Mouse (Mus musculus) MN1 (cell line): ENCODE measurements around the gene Gtf2a2.
"Not testable (repeated sequence)": the region's sequence is repeated elsewhere in the genome, so short reads cannot be mapped to it uniquely, and the experiment has no call there.

ENCODE experiments used
- DNase-seq: peaks from one replicate; pipeline ENCODE4 v3.0.0-alpha.2; 2016; ENCODE audit warnings: low spot score

Gtf2a2 gene

DNA sequence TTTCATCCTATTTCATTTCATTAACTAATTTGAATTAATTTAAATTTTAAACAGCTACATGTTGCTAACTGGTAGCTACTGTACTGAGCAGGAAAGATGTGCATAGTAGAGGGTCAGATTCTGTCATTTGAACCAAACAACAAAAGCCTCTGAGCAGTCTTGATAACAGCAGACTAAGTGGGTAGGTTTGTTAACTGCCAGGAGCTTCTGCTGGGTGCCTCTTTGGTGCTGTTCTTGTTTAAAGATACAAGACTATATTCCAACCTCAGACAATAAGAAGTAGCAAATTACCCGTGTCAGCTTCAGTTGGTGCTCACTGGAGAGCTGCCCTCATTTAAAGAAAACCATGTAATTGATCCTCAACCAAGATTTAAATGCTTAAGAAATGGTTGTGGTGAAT, 9.3 kb downstream of the Gtf2a2 start:
- DNase-seq, result no peak

GRCm38 (mm10) chr9:70022083-70022482, 9.7 kb downstream of the Gtf2a2 start:
- no peak for DNase-seq

DNA sequence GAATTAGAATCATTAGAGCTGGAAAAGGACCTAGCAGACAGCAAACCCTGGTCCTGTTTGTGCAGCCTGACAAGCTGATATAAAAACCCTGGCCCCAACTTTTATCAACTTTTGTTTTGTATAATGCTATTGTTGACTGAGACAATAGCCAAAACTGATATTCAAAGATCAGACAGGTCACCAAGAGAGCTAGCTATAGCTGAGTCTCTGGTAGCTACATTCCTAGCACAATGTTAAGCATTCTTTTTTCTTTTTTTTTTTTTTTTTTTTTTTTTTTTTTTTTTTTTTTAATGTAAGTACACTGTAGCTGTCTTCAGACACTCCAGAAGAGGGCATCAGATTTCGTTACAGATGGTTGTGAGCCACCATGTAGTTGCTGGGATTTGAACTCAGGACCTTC, 11.3 kb downstream of the Gtf2a2 start:
- not testable (repeated sequence) for DNase-seq

DNA sequence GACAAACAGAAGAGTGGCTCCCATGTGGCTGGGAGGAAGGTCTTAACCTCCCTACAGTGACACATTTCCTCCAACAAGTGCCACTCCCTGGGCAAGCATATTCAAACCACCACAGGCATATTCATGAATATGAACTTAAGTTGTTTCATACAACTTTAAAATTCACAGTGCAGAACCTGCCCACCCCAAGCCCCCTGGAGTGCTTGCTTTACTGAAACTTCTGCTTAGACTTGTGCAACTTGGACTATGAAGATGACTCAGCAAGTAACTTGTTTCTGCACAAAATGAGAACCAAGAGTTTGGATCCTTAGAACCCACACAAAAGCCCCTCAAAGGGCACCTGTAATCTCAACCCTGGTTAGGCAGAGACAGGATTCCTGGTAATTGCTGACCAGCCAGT, 12.3 kb downstream of the Gtf2a2 start:
- no peak for DNase-seq

DNA sequence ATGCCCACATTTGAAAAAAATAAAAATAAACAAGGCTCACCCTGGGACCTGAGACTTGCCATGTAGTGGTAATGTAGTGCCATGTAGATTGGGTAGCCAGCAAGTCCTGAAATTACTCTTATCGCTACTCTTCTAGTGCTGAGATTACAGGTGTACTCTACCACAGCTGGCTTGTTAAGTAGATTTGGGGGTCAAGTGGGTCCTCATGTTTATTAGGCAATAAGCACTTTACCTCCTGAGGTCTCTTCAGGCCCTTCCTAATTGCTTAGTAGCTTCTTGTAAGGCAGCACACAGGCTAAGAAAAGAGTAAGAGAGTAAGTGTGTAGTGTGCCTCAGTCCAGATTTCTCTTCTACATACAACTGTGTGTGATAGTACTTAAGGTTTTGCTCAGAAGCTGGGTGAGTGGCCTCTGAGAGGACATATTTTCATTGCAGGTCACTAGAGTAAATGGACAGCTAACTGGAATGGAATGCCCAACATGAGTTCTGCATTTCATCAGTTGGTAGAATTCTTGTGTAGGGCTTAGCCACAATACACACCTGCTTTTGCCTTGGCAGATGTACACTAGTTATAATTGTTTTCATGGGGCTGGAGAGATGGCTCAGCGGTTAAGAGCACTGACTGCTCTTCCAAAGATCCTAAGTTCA, 13.1 kb downstream of the Gtf2a2 start:
- DNase-seq, result no peak

GRCm38 (mm10) chr9:70032167-70032566, 19.8 kb downstream of the Gtf2a2 start:
- no peak for DNase-seq

- no peak for DNase-seq
Measured at GRCm38 (mm10) chr9:70033056-70033455, 20.7 kb downstream of the Gtf2a2 start.

GRCm38 (mm10) chr9:70034702-70035101, 22.4 kb downstream of the Gtf2a2 start:
- DNase-seq, result no peak

DNA sequence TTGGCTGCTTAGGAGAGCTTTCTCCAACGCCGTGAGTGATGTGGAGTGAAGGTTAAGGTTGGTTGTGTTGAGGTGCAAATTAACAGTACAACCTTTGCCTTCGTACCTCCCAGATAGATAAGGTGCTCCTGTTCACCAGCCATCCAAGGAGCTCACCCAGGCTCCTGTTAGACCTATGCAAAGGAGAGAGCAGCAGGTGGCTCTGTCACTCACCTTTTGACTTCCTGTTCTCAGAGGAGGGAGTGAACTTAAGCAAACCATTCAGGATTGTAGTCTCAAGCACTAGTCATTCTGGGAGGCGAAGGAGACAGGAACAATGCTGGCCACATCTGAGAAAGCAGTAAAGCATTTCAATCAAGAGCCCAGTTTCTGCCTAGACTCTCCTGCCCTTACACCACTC, 24.3 kb downstream of the Gtf2a2 start:
- no peak for DNase-seq

GRCm38 (mm10) chr9:70037988-70038387, 25.6 kb downstream of the Gtf2a2 start, which contains the start of gene Gcnt3:
Gcnt3 (minus strand) TSS chr9:70038088.
- no peak for DNase-seq

GRCm38 (mm10) chr9:70039597-70040385, 27.4 kb downstream of the Gtf2a2 start:
- DNase-seq, result no peak

- DNase-seq, result no peak
Measured at GRCm38 (mm10) chr9:70040570-70040969, 28.2 kb downstream of the Gtf2a2 start.

GRCm38 (mm10) chr9:70042137-70042536, 29.8 kb downstream of the Gtf2a2 start:
- no peak for DNase-seq

- no peak for DNase-seq
Measured at GRCm38 (mm10) chr9:70042935-70043334, 30.6 kb downstream of the Gtf2a2 start.

DNA sequence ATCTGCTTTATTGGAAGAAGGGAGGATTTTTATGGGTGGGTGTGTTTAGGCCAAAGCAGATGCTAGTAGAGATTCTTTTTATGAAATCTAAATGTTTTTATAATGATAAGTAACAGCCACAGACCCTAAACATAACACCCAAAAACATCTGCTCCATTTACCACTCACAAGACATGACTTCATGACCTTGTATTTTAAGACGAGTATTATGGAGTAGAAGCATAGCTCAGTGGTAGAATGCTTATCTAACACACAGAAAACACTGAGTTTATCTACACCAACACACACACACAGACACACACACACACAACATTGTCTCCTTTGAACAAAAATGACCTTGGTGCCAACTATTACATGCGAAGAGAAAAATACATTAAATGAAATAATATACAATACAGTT, 32.5 kb downstream of the Gtf2a2 start:
- no peak for DNase-seq

GRCm38 (mm10) chr9:70046255-70046654, 33.9 kb downstream of the Gtf2a2 start:
- no peak for DNase-seq

DNA sequence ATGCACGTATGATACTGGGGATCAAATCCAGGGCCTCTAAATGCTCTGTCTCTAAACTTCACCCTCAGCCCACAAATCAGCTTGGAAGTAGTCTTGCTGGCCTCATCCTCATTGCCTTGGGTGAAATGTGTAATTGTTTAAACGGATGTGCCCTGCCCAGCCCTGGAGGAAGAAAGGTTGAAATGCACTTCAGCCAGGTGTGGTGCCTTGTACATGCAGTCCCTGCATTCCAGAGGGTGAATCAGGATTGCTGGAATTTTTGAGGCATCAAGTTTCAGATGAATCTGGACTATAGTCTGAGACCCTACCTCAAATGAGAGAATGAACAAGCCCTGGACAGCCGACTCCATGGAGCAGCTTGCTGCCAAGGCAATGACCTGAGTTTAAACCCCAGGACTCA, 35.5 kb downstream of the Gtf2a2 start:
- no peak for DNase-seq

GRCm38 (mm10) chr9:70048280-70048679, 35.9 kb downstream of the Gtf2a2 start:
- DNase-seq, result no peak

GRCm38 (mm10) chr9:70048751-70049415, 36.5 kb downstream of the Gtf2a2 start:
- DNase-seq, result no peak

DNA sequence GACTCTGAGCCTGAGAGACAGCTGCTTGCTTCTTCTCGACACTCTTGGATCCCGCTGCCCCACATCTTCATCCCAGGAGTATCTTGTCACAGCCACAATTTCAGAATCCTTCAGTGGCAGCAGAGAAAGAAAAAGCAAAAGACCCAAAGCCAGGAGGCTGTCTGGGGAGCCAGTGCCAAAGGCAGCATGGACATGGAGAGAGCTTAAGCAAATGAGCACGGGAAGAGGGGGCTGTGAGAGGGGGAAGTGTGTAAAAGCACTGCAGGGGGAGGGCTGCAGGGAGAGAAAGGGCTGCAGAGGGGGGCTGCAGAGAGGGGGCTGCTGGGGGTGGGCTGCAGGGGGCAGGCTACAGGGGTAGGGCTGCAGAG, 37.0 kb downstream of the Gtf2a2 start:
- DNase-seq, result no peak

DNA sequence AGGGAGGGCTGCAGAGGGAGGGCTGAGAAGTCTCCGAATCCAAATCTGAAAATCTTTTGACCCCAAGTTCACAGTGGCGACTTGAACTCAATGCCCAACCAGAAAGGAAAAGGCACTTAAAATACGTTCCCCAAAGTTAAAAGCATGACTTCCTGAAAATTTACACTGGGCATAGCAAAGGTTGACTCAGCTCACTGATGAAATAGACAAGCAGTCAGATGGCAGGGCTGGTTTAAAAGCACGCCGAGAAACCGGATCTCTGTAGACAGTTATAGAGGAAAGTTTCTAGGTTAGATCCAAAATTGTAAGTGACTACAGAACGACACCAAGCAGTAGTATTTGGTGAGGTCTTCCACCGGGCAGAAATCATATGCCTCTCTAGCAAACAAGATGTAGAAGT, 37.5 kb downstream of the Gtf2a2 start:
- DNase-seq, result no peak

DNA sequence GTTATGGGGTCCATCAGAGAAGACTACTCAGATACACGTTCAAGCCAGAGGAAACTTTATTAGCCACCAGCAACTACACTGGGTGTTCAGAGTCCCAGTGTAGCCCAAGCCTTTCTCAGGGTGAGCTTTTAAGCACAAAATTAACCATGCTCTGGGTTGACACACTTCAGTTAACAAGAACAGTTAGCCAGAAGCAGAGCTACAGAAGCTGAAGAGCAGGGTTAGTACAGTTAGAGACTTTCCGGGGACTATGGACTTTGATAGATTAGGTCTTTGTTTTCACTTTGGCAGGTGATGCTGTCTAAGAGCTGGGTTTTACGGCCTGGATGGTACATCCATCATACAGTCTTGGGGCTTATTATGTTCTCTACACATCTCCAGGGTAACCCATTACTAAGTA, 40.4 kb downstream of the Gtf2a2 start:
- DNase-seq, result no peak

- DNase-seq, result no peak
Measured at GRCm38 (mm10) chr9:70053411-70053810, 41.1 kb downstream of the Gtf2a2 start.
